Mouse (Mus musculus) kidney, postnatal 4 days (tissue): ENCODE results near the gene G6pc3.
"Not testable (repeated sequence)": the region's sequence is repeated elsewhere in the genome, so short reads cannot be mapped to it uniquely, and the experiment has no call there.

Source experiments
- DNase-seq, 2 experiments: peaks; one replicate each; pipeline ENCODE4 v3.0.0; 2021; ENCODE audit warnings: mixed read lengths in 2 of 2

G6pc3 gene

DNA sequence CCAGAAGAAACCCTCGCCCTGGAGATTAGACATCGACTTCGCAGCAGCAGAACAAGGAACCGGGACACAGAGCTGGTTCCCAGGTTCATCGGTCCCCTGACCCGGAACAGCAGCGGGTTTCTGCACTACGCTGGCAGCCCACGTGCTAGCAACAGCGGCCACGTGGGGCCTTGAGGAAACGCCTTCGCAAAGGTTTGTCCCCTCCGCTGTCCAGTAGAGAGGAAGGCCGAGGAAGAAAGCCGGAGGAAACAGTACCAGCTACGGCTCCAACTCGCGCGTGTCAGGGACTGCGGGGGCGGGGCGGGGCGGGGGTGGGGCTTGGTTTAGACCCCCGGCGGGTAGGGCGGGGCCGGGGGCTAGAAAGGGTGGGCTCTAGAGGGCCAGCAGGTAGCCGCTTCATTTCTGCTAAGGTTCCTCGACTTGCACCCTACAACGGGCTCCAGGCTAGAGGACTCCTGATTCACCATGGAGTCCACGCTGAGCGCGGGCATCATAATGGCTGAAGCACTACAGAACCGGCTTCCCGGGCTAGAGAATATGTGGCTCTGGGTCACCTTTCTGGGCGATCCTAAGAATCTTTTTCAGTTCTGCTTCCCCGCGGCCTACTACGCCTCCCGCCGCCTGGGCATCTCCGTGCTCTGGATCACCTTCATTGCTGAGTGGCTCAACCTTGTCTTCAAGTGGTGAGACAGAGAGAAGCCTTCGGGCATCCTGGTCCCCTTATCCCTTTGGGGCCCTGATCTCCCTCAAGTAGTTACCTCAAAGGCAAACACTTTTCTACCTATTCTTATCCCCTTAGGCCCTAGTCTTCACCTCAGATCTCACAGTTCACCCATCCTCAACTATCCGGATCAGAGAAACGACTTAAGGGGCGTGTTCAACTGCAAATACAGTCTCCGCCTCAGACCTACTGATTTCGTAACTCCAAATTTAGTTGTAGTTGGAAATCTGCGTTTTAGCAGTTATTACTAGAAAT is at the start of gene G6pc3:
TSS of gene G6pc3 (plus strand) at position 160 of the 976 bp plus-strand sequence.
- peak; percentile 93 to 95 for DNase-seq

DNA sequence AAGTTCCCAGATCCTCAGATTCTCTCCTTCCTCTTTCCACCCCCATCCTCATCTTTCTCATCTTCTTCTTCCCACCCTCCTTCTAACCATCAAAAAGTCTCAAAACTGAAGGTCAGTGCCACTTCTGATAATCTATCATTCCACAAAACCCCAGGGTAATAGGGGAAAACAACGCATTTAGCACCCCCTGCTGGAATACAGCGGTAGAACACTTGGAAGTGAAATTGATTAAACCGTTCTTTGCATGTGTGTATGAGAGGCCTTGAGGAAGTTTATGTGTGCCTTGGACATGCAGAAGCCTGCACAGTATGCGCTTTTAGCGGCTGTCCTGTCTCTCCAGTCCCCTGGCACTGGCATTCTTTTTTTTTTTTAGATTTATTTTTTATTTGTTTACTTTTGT is 48.9 kb upstream of the G6pc3 start:
- peak; percentile 73 for DNase-seq

DNA sequence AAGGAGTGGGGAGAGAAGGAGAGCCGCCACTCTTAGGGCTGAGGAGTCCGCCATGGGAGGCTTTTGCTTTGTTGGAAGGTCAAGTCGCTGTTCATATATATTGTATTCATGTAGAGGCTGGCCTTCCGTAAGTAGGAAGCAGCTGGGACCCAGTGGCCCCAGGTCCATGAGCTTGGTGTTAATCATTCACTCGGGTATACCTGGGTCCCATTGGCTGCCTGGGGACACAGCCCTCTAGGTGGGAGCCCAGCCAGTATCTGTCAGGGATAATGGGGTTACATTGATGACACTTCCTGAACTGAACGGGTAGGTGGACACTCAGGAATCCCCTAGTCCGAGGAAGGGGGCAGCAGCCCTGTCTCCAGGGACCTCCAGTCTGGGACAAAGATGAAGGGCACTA is 47.1 kb upstream of the G6pc3 start:
- no peak for DNase-seq

DNA sequence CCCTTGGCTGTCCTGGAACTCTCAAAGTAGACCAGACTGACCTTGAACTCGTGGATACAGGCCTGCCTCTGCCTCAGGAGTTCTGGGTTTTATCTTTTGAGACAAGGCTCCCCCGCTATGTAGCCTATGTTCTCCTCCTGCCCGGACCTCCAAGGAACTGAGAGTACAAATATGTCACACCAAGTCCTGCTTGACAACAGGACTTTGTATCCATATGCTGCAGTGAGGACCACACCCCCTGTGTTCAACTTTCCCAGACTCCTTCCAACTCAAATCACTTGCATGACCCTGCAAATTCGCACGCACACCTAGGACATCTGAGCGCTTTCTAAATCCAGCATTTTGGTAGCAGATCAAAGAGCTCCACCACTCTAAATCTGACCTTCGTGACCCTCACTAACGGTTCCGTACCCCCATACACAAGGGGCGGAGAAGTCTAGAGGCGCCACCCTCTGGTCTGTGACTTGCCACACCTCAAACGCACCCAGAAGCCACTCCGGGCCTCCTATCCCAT is 44.4 kb upstream of the G6pc3 start:
- no peak for DNase-seq

DNA sequence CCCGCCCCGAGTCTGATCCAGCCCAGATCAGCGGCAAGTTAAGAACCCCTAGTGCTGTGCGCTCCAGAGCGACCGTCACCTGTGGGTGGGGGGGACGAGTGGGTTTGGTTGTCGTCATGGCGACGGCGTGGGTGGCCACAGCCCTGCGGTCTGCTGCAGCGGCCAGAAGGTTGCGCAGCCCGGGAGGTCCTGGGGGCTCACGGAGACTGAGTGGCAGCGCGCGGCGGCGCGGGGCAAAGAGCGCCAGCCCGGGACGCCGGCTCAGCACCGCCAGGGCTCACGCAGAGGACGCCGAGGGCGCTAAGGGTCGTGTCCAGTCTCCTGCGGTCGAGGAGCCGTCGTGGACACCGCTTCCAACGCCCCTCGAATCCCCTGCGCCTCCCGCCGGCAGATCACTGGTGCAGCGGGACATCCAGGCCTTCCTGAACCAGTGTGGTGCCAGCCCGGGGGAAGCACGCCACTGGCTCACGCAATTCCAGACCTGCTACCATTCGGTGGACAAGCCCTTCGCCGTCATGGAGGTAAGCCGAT is 43.9 kb upstream of the G6pc3 start, which contains the start of gene Nags:
TSS of gene Nags (plus strand) at position 43 of the 531 bp plus-strand sequence.
- DNase-seq, result peak; percentile 28 to 53

DNA sequence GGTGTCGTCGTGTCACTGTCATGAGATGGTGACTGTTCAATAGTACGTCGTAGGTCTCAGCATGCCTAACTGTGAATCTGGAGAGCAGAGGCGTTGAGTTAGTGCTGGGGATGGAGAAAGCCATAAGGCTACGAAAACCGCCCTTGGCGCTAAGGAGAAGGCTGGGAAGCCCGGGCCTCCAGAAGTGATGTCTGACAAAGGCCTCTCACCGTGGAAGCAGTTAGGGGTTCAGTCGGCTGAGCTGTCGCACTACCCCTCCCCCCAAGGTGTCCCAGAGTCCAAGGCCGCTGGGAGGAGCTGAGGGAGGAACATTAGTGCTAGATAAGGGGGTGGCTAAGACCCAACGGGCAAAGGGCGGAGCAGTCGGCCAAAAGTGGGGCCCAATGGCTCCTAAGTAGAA is 43.4 kb upstream of the G6pc3 start:
- DNase-seq, result peak in 1 of 2 experiments; percentile 25

DNA sequence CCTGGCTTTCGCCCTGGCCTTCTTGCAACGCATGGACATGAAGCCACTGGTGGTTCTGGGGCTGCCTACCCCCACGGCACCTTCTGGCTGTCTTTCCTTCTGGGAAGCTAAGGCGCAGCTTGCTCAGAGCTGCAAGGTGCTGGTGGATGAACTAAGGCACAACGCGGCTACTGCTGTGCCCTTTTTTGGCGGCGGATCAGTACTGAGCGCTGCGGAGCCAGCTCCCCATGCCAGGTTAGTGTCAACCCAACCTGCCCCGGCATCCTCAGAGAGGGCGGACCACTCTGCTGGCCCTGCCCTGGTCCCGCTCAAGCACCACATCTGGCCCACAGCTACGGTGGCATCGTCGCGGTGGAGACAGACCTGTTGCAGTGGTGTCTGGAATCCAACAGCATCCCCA is 42.9 kb upstream of the G6pc3 start:
- DNase-seq, result no peak

DNA sequence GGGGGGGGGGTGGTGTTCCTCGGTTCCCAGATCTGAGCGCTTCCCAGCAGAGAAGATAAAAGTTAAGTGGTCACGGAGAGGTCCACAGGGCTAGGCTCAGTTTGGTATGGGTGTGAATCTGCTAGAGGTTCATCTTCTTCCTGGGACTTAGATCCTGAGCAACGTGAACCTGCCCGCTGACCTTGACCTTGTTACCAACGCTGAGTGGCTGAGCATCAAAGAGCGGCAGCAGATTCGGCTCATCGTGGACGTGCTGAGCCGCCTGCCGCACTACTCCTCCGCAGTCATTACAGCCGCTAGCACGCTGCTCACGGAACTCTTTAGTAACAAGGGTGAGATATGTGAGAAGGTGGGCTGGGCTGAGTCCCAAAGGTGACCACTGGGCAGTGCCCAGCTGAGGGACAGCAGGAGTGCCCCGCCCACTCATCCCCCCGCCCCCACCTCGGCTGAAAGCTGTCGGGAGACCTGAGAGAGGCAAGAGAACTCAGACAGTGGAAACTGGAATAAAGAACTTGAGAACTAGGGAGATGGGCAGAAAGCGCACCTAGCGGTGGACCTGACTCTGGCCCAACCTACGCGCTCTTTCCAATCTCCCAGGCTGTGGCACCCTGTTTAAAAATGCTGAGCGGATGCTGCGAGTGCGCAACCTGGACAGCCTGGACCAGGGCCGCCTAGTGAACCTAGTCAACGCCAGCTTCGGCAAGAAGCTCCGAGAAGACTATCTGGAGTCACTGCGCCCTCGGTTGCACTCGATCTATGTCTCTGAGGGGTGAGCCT is 42.0 kb upstream of the G6pc3 start:
- DNase-seq, result peak in 1 of 2 experiments; percentile 29

DNA sequence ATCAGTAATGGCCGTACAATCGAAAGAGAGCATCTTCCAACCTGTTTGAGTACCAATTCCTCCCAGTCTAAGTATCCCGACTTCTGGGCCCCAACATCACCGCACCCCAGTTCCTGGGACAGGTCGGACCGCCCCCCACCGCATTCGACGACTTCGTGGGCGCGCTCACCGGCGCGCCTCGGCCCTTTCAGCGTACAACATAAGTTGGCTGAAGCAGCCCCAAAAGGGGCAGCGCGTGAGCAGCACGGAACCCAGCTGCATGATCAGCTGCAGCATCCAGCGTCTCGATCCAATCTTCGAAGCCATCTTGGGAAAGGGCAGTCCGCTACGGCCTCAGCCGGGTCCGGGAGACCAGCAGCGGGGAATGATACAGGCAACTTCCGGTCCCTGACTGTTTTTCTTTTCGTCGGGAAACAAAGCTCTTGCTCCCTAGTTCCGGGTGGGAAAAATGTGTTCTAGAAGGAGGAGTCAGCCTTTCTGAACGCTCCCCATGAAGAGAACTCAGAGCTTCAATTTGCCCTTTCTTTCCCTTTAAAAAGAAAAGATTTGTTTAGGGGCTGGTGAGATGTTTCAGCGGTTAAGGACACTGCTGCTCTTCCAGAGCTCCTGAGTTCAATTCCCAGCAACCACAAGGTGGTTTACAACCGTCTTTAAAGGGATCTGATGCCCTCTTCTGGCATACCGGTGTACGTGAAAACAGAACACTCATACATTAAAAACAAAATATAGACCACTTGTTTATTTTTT is 33.2 kb upstream of the G6pc3 start, which contains the start of gene Tmem101:
TSS of gene Tmem101 (minus strand) at position 366 of the 747 bp plus-strand sequence.
- DNase-seq, result peak; percentile 95

DNA sequence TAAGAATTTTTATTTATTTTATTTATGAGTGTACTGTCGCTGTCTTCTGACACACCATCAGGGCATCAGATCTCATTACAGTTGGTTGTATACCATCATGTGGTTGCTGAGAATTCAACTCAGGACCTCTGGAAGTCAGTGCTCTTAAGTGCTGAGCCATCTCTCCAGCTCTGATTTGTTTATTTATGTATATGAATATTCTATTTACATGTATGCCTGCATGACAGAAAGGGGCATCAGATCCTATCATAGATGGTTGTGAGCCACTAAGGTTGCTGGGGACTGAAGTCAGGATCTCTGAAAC is 32.7 kb upstream of the G6pc3 start:
- no peak for DNase-seq

DNA sequence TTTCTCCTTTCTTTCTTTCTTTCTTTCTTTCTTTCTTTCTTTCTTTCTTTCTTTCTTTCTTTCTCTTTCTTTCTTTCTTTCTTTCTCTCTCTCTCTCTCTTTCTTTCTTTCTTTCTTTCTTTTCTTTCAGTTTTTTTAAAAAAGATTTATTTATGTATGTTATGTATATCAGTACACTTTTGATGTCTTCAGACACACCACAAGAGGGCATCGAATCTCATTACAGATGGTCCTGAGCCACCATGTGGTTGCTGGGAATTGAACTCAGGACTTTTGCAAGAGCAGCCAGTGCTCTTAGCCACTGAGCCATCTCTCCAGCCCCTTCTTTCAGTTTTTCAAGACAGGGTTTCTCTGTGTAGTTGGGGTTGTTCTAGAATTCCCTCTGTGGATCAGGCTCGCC is 31.4 kb upstream of the G6pc3 start:
- DNase-seq, result not testable (repeated sequence)

DNA sequence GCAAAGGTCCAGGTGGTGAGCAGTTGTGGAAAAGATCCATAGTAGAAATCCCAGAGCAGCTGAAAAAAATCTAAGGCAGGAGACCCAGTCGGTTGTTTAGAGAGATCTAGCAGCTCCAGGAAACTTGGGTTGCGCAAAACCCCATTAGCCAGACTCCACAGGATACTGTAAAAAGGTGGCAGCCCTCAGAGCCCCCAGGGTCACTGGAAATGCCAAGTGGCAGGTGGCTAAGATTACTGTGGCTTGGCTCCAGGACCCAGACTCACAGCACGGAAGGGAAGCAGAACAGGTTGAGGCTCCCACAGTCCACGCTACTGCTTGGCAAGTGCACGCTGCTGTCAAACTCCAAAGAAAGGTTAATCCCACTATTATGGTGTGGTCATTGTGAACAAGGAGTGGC is 29.6 kb upstream of the G6pc3 start:
- no peak for DNase-seq

DNA sequence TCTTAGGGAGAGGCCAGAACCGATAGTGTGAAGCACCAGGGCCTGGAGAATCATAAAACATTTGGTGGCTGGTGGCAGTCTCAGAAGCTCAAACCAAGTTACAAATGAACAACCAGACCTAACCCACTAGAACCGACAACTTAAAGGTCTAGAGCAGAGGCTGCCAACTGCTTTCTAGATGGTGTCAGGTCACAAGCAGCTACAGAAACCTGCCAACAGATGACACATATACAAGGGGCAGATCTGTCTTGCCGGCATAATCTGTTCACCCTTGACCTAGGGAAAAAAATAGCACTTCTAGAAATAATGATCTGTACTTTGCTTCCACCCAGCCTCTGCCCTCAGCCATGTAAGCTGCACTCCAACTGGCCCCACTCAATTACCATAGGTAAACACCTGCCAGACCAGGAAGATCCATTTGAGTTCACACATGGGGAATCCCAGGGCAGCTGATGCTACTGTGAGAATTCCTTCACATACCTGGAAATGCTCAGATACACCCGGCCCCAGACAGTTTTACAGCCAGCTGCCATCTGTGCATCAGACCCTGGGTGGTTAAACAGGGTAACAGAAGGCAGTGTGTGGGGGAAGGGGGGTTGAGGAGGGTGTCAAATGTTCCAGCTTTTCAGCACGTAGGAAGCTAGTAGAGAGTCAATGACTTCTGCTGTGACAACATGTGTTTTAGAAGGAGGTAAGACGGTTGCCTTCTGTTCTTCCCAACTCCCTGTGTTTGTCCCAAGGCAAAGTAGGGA is 23.3 kb upstream of the G6pc3 start:
- no peak for DNase-seq

DNA sequence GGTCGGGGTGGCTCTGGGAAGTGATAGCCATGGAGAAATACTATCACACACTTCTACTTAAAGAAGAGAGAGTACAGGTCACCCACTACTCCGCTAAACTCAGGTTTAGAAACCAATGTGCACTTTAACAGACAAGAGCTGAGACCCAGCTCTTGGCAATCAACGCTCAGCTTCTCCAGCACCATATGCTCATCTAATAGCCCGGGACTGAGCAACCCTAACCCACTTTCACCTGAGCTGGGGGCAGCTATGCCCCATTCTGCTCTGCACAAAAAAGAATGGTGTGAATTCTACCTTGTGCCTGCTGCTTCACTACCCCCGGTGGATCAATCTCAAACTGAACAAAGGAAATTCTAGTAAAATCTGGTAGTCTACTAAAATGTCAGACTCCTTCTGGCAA is 21.9 kb upstream of the G6pc3 start:
- DNase-seq, result no peak

DNA sequence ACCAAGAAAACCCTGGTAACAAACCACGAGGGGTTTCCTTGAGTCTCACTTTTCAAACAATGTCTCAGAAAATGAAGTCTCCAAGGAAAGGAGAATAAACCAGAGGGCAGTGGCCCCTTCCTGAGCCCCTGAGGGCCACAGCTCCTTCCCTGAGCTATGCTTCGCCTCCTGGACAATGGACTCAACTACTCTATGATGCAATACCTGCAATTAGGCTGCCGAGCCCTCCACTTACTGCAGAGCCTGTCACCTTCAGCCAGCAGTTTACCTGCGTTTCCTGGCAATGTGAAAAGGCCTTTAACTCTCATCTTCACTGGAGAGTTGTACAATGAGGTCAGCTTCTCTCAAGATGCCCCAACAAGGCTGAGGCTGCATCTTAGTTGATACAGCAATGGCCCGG is 20.7 kb upstream of the G6pc3 start:
- no peak for DNase-seq

DNA sequence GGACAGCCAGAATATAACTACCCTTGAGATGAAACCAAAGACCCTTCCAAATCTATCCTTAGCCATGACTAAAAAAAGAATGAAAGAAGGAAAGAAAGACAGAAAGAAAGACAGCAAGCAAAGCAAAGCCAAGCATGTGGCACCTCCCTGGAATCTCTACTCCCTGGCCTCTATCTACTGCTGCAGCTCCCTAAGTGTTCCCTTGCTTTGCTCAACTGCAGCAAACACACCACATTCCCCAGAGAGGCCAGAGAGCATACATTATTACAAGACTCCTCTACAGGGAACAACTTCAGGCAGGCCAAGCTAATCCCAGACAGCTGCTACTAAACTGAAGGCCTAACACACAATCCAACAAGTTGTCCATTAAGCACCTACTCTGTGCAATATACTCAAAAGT is 9.6 kb upstream of the G6pc3 start:
- no peak for DNase-seq

DNA sequence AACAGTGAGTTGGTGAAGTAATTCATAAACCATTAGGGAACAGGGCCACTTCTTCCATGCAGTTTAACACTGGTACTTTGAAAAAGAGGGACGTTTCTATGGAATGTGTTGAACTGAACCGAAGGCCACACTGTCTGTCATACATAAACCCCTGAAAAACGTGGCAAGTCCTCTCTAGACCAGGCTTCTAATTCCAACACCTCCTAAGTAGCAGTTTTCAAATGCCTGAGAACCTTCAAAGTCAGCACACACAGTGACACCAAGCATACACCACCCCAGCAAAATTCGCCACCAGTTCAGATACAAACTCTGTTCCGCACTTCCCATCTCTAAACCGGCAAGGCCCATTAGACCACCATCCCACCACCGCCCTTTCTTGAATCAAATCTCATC is 5.2 kb upstream of the G6pc3 start:
- no peak for DNase-seq

DNA sequence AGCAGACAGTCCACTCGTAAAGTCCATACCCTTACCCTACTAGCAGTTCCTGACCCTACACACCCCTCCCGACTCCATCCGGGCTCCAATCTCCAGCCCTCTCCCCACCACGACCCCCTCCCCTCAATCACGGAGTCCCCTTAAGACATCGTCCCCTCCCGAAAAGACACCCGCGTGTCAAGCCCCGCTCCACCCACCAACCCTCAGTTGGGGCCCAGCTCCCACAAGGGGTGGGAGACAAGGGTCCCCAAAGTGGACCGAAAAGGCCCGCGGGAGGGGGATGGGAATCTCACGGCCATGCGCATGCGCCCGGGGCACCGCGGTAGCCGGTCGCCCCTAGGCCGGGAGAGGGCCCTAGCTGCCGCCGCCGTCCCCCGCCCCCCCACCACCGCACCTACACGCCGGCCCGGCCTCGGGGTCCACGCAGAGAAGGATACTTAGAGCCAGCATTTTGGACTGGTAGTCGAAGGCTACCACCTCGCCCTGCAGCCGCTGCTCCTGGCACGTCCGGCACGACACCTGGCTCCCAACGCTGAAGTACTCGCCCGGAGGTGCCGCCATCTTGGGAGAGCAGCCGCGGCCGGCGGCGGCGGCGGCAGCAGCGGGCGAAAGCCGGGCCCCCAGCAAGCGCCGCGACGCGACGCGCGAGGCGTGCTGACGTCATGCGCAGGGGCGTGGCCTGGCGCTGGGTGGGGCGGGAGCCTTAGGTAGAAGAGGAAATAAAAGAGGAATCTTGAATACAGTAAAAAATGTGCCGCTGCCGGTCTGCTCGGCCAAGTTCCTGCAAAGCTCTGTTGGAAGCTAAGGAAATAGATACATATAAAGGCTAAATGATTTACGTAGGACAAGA is 4.5 kb upstream of the G6pc3 start, which contains the start of gene Lsm12:
TSS of gene Lsm12 (minus strand) at position 651 of the 850 bp plus-strand sequence.
- DNase-seq, result peak; percentile 98 to 99

DNA sequence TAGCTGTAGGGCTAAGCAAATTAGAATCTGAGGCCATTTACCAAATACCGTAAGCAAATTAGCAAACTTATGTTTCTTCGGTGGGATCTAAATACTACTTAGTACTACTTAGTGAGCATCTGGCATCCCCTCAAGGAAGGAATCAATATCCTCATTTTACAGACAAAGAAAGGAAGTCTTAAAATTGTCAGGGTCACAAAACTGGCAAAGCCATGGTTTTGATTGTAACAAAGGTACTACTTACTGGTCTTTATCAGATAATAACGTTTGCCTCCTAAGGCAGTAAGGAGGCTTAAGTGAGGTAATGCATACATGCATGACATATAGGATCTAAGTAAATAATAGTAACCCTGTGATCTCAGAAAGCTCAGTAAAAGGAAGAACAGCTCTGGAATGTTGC is 3.7 kb upstream of the G6pc3 start:
- DNase-seq, result no peak

DNA sequence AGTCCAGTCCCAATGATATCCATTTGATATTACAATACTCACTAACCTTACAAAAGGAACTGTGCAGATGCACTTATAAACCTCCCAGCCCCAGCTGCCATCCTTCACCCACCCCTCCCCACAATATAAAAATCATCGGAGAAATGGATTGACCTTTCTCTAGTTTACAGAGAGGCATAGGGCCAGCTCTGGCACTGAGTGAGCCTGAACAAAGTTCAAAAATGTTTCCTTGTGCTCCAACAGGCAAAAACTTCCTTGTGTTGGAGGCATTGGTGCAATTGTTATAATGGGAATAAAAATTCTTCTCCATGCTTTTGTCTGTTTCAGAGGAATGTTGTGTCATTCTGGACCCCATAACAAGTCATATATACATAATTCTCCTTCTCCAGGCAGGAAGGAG is 3.2 kb upstream of the G6pc3 start:
- no peak for DNase-seq

DNA sequence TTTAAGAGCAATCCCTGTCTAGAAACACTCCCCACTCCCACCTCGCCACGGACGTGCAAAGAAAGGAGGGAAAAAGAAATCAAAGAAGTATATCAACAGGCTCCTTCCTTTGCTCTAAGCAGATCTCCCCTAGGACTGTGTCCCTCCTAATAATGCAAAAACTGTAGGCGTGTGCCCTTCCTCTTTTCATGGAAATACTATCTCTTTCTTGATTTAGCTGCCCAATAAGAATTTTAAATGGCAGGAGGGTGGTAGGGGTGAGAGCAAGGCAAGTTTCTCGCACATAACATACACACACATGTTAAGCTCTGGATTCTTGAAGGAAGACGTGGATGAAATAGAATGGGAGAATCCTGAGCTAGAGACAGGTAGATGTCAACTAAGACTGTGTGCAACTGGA is 440 bp upstream of the G6pc3 start:
- DNase-seq, result no peak
